Mouse (Mus musculus) gonadal fat pad, adult 2 months (tissue): ENCODE measurements around the gene Inpp5e. TPM values are rescaled to one million over a fixed set of nuclear protein-coding genes. Genes with fewer than 3 reads are reported as not detected.

ENCODE experiments used
- DNase-seq: peaks from one replicate; pipeline ENCODE4 v3.0.0-alpha.2; 2012; ENCODE audit warnings: low read depth
- polyA plus RNA-seq: library from polyadenylated mRNA; depleted of rRNA; stranded (reverse); fragments of >200 nt; gene quantifications from 2 replicates; pipeline ENCODE4 v1.2.3, GENCODE M21; 2012; rRNA removed

Gene Inpp5e
- polyA plus RNA-seq, 1 experiment: 28.2 TPM

GRCm38 (mm10) chr2:26362991-26363390, 46.0 kb downstream of the Inpp5e start:
- no peak for DNase-seq

DNA sequence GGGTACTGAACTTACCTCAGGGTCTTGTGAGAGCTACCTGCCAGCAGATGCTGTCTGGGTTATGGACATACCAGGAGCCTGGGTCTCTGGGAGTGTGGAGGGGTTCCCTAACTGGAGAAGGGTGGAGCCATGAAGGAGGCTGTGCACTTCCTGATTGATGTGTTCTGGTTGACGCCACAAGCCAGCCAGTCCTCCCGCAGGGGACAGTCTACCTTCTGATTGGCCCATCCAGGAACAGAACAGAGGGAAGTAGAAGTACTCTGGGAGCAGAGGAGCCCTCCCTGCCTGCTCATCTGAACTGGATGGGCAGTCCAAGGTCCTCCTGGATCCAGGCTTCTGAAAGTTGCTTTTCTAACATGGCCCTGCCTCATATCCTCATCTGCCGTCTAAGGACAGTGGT, 48.2 kb downstream of the Inpp5e start, which contains the start of gene Card9:
Gene Card9, minus strand, starts transcription at position 147 of the 400 bp plus-strand sequence.
- DNase-seq: no peak

- no peak for DNase-seq
These were observed 49.0 kb downstream of the Inpp5e start for GRCm38 (mm10) chr2:26359983-26360382.

DNA sequence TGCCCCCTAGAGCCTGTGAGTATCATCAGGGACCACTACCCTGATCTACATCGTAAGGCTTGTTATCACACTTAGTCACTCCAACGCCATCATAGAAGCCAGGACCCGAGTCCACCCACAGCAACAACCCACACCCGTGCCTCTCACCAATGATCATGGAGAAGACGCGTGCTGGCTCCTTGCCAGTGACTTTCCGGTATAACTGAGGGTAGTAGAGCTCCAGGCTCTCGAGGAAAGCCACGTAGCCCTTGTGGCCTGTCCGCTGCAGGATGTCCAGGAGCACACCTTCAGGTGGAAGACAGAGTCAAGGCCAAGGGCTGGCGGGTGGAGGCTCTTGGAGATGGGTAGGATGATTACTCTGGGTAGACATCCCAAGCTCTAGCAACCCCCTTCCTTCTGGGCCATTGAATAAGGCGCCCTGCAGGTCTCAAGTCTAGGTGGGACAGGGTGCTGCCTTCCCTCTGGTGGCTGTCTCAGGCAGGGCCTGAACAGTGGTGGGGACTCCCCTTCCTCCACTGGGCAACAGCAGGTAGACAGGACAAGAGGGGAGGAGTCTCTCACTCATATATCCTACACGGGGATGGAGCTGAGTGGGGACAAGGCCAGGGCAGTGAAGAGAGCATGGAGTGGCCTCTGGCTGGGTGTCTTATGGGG, 50.2 kb downstream of the Inpp5e start:
- DNase-seq: no peak

- DNase-seq: no peak
These were observed 51.5 kb downstream of the Inpp5e start for GRCm38 (mm10) chr2:26357484-26357883.

- no peak for DNase-seq
These were observed 52.3 kb downstream of the Inpp5e start for GRCm38 (mm10) chr2:26356678-26357077.

- DNase-seq: no peak
These were observed 52.8 kb downstream of the Inpp5e start for GRCm38 (mm10) chr2:26356231-26356630.

GRCm38 (mm10) chr2:26354401-26354800, 54.6 kb downstream of the Inpp5e start:
- DNase-seq: no peak

GRCm38 (mm10) chr2:26353066-26353980, 55.7 kb downstream of the Inpp5e start:
- no peak for DNase-seq

DNA sequence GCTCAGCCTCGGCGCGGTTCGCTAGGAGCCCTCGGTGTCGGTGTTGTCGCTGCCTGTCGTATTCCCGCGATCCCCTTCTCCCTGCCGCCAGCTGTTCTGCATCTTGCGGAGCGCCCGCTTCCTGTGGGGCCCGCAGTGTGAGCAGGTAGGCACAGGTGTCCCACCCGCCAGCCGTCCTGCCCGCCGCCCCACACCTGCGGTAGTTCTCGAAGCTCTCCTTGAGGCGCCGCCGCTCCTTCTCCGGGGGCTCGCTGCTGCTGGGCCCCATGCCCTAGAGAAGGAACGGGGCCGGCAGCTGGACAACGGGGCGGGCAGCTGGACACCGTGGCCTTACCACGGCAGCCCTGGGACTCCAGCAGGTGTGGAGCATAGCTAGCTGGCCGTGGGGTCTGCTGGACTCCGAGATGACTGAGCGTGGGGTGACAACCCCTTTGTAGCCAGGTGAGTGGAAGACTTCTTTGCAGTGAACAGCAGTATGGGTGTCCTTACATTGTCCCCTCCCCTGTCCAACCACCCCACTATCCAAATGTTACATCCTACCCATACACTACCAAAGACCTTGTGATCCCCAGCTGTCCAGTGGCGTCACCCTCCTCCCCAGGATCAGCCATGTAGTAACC, 56.6 kb downstream of the Inpp5e start:
- DNase-seq: no peak

- DNase-seq: no peak
These were observed 57.4 kb downstream of the Inpp5e start, which contains the start of gene Dnlz for GRCm38 (mm10) chr2:26351358-26352290. Dnlz (minus strand) TSS chr2:26352110.

- no peak for DNase-seq
These were observed 60.8 kb downstream of the Inpp5e start for GRCm38 (mm10) chr2:26348241-26348640.

Other genes starting within 250 kb of the Inpp5e start
- gene Lhx3, start 200.9 kb downstream of the Inpp5e start, polyA plus RNA-seq: 0.07 TPM in 1 of 2 replicates, not detected in the other
- 51.8 and 70.0 TPM in 2 replicates for gene Qsox2, start 171.7 kb downstream of the Inpp5e start, polyA plus RNA-seq
- 6.0 and 10.6 TPM in 2 replicates for gene Ccdc187, start 114.6 kb downstream of the Inpp5e start, polyA plus RNA-seq
- gene Gpsm1, start 93.7 kb downstream of the Inpp5e start, polyA plus RNA-seq: 14.8 and 17.7 TPM in 2 replicates
- gene Dnlz, start 57.1 kb downstream of the Inpp5e start, polyA plus RNA-seq: 19.0 and 23.4 TPM in 2 replicates
- gene Card9, start 48.3 kb downstream of the Inpp5e start, polyA plus RNA-seq: 11.8 and 15.7 TPM in 2 replicates
- 69.7 and 95.4 TPM in 2 replicates for gene Snapc4, start 28.6 kb downstream of the Inpp5e start, polyA plus RNA-seq
- 121 and 129 TPM in 2 replicates for gene Entr1, start 19.9 kb downstream of the Inpp5e start, polyA plus RNA-seq
- gene Pmpca, start 19.9 kb downstream of the Inpp5e start, polyA plus RNA-seq: 44.4 and 52.8 TPM in 2 replicates
- 115 and 122 TPM in 2 replicates for gene Sec16a, start 36.0 kb upstream of the Inpp5e start, polyA plus RNA-seq
- 49.0 and 67.9 TPM in 2 replicates for gene Notch1, start 107.5 kb upstream of the Inpp5e start, polyA plus RNA-seq
- 321 and 444 TPM in 2 replicates for gene Egfl7, start 170.8 kb upstream of the Inpp5e start, polyA plus RNA-seq
- not detected in 2 replicates for gene Gm20532, start 177.4 kb upstream of the Inpp5e start, polyA plus RNA-seq
- 338 and 719 TPM in 2 replicates for gene Agpat2, start 195.2 kb upstream of the Inpp5e start, polyA plus RNA-seq
- 24.7 and 33.7 TPM in 2 replicates for gene Fam69b, start 219.3 kb upstream of the Inpp5e start, polyA plus RNA-seq